Mouse (Mus musculus) left cerebral cortex, adult 18-20 months (tissue): ENCODE data around the gene AL607142.1. TPM values are rescaled to one million over a fixed set of nuclear protein-coding genes. Genes with fewer than 3 reads are reported as not detected.

Experiments
- DNase-seq, 2 experiments: peaks; one replicate each; pipeline ENCODE4 v3.0.0; 2021 to 2022; ENCODE audit warnings: low spot score in 2 of 2, mixed read lengths in 1 of 2
- long read RNA-seq, 2 experiments: library from polyadenylated mRNA; stranded (forward); transcript quantifications; one replicate each; pipeline ENCODE4 v2.0.0; 2021
- total RNA-seq, 2 experiments: library from RNA; stranded (reverse); gene quantifications; 2 replicates each; pipeline ENCODE4 v1.2.3; 2021

AL607142.1 gene
- not detected for total RNA-seq
- long read RNA-seq, experiment 1, result 0 reads
- long read RNA-seq, experiment 2, result 0 reads

DNA sequence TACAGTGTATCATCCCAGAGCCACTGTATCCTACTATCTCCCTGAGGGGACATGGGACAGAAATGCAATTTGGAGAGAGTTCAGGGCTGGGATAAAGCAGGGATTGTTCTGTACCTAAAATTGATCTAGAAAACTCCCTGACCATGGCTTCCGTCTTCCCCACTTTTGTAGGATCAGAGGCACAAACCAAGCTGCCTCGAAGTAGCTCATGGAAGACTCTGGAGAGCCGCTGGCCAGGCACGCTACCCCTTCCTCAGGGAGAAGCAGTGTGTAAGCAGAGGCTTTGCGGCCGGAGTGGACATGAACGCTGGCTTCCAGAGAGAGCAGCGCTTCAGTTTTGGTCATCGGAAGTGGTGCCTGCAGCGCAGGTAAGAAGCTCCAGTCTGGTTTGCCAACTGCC lies at the start of gene AL607142.1:
AL607142.1 (plus strand) TSS at position 301 of the 400 bp plus-strand sequence.
- DNase-seq, result no peak

- DNase-seq, result peak; percentile 62 to 65
Measured at GRCm38 (mm10) chr4:120018426-120018825, 46.4 kb upstream of the AL607142.1 start.

DNA sequence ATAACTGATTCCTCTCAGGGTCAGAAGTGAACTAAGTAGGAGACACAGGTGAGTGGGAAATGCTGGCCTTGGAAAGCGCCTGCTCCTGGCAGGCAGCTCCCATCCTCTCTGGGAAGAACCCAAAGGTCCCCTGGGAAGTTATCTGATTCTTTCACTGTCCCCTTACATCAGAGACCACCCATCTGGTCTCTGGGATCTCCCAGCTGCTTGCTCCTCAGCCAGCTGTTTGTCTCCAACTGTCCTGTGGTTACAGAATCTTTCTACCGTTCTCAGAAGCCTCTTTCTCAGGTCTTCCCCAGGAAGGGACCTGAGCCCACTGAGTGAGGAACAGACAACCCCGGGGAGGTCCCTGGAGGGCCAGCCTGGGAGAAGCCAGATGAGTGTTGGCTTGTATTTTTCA lies 42.4 kb upstream of the AL607142.1 start:
- DNase-seq, result no peak

GRCm38 (mm10) chr4:120023221-120023840 lies 41.5 kb upstream of the AL607142.1 start:
- DNase-seq, result no peak

DNA sequence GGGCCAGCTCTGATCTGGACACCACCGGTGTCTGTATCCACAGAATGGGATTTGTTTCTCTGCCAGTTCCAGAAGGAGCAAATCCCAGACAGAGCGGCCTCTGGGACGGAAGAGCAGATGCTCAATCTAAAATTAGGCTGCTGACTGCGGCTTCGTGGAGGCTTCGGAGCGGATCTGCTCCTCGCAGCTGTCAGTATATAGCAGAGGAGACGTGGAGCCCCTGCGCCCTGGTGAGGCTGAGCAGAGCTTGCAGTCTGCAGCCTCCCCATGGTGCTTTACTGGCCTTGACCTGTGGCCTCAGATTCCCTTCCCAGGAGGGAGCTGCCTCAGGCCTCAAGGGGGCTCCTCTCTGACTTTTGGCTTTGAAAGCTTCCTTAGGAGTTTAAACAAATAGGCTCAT lies 40.7 kb upstream of the AL607142.1 start:
- DNase-seq, result peak; percentile 61 to 81

DNA sequence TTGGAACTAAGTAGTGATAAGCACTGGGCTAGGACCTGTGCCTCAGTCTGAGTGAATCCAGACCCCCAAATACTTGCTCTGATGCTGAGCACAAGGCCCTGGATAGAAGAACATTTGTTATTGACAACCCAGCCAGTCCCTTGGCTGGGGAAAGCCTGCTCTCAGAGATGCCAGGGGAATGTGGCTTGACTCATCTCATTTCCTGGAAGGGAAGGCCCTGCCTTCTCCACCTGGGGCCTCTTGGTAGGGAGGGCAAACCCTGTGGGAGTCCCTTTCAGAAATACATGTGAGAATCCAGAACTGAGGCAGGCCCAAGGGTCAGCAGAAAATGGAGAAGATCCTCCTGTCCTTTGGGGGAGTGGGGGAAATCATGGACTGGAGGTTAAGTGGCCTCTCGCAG lies 37.1 kb upstream of the AL607142.1 start:
- no peak for DNase-seq

GRCm38 (mm10) chr4:120029937-120030336 lies 34.9 kb upstream of the AL607142.1 start:
- no peak for DNase-seq

DNA sequence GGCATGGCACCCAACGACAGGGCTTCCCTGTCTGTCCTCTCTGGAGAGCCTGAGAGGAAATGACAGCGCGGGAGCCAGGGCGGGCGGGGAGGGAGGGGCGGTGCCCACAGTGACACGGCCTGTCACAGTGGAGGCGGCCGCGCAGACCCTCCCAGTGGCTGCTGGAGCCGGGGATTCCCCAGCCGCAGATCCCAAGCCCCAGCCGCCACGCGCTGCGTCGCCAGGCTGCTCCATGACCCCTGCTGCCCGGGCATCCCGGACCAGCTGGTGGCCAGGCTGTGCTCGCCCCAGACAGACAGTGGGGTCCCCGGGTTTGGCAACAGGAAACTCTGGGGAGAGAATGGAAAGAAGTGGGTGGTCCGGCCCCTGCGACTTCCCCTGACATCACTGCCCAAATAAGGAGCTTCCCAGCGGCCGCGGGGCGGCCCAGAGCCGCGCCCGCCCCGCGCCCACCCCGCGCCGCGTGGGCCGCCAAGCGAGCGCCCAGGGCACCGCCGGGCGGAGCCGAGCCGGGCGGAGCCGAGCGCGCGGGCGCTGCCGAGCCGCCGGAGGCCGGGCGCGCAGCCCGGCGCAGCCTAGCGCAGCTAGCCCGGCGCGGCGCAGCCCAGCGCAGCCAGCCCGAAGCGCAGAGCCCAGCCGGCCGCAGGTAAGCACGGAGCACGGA lies 32.3 kb upstream of the AL607142.1 start:
- DNase-seq, result peak; percentile 39 to 71

DNA sequence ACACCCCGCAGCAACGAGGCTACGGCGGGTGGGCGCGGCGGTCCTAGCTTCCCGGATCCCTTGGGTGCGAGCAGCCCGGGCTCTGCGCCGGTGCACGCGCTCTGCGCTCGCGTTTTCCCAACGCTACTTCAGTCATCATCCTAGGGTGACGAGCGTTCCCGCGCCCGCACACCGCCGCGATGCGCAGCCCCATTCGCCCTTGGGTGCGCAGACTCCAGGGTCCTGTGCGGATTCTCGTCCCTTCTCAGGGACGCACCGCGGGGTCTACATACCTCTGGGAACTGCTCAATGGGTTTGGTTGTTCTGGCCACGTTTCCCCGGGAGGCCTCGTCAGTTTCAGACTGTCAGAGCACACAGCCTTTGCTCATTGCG lies 31.8 kb upstream of the AL607142.1 start:
- peak; percentile 52 to 66 for DNase-seq

- no peak for DNase-seq
Measured at GRCm38 (mm10) chr4:120036294-120036693, 28.5 kb upstream of the AL607142.1 start.

DNA sequence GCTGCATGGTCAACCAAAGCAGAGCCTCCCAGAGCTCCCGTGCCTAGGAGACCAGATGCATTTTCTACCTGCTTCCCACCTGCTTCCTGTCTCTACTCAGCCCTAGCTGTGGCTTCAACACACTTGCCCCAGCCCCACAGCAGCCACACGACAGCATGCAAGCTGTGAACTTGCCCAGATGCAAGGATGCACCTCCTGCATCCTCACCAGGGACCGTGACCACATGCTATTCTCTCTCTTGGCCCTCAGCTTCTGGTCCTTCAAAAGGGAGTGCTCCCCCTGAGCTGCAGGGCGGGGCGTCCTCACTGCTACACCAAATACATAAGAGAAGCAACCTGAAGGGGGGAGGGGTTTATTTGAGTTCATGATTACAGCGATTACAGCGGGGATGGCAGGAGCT lies 27.8 kb upstream of the AL607142.1 start:
- no peak for DNase-seq

- DNase-seq, result no peak
Measured at GRCm38 (mm10) chr4:120041520-120041919, 23.3 kb upstream of the AL607142.1 start.

GRCm38 (mm10) chr4:120042480-120042879 lies 22.3 kb upstream of the AL607142.1 start:
- DNase-seq, result no peak

DNA sequence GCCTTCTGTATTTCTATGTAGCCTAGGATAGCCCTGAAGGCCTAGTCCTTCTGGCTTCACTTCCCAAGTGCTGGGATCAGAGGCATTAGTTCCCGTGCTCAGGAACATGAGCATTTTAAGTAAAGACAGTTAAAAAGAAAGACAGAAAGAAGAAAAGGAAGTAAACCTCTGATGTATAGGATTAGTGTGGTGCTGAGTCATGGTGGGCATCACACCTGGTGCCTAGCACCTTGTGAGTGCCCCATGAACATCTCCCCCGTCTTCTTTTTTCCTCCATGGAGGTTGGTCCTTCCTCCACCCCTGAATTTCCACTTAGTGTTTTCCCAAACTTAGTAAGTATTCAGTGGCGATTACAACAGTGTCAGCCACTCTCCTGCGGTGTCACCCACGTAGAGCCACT lies 20.2 kb upstream of the AL607142.1 start:
- no peak for DNase-seq

GRCm38 (mm10) chr4:120045131-120045537 lies 19.7 kb upstream of the AL607142.1 start:
- peak; percentile 67 to 77 for DNase-seq

- DNase-seq, result no peak
Measured at GRCm38 (mm10) chr4:120045871-120046270, 18.9 kb upstream of the AL607142.1 start.

DNA sequence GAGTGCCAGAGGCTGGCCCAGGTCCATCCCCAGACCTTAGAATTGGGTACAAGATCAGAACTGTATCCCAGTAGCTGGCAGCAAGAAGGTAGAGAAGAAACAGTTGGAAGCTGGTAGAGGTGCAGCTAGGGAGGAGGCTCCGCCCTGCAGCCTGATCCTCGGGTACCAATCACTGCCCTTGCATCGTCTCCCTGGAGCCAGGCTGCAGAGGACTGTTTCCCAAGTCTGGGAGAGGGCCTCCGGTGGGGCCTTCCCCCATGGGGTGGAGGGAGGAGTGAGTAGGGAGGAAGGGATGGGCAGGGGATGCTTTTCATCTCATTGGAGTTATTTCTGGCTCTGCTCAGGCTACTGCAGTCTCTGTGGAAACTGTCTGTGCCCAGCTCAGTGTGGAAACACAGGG lies 17.7 kb upstream of the AL607142.1 start:
- no peak for DNase-seq

DNA sequence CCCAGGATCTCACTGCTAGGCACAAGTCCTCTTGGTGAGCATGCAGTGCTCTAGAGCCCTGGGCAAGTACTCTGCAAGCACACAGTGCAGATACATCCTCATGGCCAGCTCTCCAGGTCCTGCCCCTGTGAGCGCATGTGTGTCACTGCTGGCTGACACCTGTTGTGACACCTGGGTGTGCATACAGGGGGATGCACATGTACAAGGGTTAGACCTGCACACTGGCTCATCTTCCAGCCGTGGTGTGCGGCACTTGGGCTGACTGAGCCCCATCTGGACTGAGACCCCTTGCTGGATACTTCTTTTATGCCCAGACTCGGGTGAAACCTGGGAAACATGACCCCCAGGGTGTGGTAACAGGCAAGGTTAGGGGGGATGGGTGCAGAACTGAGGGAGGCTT lies 16.5 kb upstream of the AL607142.1 start:
- DNase-seq, result no peak

DNA sequence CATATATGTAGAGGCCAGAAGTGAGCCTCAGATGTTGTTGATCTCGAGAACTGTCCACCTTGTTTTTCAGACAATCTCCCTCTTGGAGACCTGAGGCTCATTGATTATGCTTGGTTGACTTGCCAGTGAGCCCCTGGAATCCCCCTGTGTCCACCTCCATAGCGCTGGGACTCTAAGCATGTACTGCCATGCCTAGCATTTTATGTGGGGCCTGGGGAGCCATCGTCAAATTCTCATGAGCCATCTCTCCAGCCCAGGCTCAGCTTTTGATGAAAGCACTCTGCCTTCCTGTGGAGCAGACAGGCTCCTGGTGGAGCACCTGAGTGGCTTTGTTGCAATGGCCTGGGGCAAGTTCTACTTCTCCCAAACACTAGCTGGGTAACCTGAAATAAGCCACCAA lies 14.9 kb upstream of the AL607142.1 start:
- no peak for DNase-seq

GRCm38 (mm10) chr4:120052481-120052880 lies 12.3 kb upstream of the AL607142.1 start:
- DNase-seq, result no peak

GRCm38 (mm10) chr4:120053026-120054005 lies 11.5 kb upstream of the AL607142.1 start:
- no peak for DNase-seq

DNA sequence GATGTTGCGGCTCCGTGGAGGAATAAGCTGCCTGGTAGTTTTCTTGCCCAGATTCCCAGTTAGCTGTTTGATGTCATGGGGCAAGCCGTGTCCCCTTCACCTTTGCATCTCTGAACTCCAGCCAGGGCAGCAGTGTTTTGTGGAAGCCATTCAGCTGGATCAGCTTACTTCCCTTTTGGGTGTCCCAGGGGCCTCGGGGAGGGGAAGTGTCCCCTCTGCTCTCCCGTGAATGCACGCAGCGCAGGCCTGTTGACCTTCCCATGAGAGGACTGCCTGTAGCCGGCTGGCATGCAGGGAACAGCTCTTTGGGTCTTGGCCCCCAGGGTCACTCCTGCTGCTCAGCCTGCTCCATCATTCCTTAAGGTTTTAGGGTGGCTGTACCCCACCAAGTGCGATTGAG lies 10.7 kb upstream of the AL607142.1 start:
- no peak for DNase-seq
